Mouse (Mus musculus) heart, adult 9 months (tissue): Measurements from ENCODE around the gene Rtn1.
"Not testable (repeated sequence)": the region's sequence is repeated elsewhere in the genome, so short reads cannot be mapped to it uniquely, and the experiment has no call there.

Source experiments
- DNase-seq, 2 experiments: peaks; one replicate each; pipeline ENCODE4 v3.0.0; 2022; ENCODE audit warnings: low spot score in 2 of 2

Gene Rtn1

DNA sequence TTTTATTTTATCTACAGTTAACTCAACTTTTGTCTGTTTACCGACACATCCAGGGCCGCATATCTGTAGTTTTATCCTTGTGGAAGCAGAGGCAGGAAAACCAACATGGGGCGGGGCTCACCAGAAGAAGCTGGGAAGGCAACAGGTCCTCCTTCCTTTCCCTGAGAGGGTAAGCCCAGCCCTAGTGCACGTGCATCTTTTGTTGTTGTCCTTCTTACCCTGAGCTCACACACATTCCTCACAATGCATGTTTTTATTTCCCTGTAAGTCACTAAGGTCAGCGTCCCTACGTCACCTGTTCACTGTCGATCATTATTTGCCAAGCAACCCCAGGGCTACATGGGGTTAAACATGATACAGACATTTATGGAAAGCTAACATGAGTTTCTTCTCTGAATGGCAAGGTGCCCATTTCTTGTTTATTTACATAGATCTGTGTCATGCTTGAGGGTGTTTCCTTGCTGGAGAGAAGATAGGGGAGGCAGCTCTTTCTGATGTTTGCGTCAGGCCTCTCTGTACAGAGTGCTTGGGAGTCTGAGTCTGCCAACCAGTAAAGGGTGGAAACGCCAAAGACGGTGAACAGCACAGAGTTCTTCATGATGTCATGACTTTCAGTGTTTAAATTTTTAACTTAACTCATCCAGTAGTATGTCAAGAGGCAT lies 84.5 kb downstream of the Rtn1 start:
- no peak for DNase-seq

- DNase-seq: no peak
Observed at GRCm38 (mm10) chr12:72323778-72324177, 85.1 kb downstream of the Rtn1 start.

- no peak for DNase-seq
Observed at GRCm38 (mm10) chr12:72315732-72316465, 93.0 kb downstream of the Rtn1 start.

- no peak for DNase-seq
Observed at GRCm38 (mm10) chr12:72310818-72311217, 98.0 kb downstream of the Rtn1 start.

- no peak for DNase-seq
Observed at GRCm38 (mm10) chr12:72308506-72308905, 100.3 kb downstream of the Rtn1 start.

- DNase-seq: no peak
Observed at GRCm38 (mm10) chr12:72306281-72306680, 102.6 kb downstream of the Rtn1 start.

- no peak for DNase-seq
Observed at GRCm38 (mm10) chr12:72305421-72305820, 103.4 kb downstream of the Rtn1 start.

- DNase-seq: no peak
Observed at GRCm38 (mm10) chr12:72304985-72305384, 103.9 kb downstream of the Rtn1 start.

DNA sequence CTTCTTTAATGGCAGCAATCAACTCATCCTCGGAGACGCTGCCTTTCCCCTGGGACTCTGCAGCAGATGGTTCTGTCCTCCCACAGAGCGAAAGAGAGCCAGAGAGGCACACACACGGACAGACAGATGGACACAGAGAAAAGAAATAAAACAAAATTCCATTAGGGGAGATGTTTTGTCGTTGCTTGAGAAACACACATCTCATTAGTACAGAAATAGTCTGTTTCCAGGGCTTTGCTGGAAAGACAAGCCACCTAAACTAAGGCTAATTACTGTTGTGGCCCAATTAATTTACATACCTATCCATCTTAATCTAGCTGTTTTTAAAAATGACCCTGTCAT lies 104.5 kb downstream of the Rtn1 start:
- no peak for DNase-seq

GRCm38 (mm10) chr12:72303624-72304346 lies 105.1 kb downstream of the Rtn1 start:
- no peak for DNase-seq

GRCm38 (mm10) chr12:72301431-72301830 lies 107.4 kb downstream of the Rtn1 start:
- no peak for DNase-seq

DNA sequence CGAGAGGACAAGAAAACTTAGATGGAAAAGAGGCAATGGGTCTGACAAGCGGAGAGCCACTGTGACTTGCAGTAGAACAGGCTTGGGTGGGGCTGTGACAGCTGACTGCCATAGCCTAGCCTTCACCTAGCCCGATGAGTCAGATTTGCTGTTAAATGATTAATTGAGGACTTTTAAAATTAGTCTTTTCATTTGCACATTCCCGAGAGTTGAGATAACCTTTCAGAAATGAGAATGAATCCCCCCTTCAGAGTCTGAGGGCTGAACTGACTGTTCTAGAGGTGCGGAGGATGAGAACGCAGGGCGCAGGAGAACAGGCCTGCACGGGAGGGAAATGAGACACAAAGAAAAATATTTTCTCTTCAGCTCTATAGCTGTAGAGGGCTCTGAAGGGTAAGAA lies 107.9 kb downstream of the Rtn1 start:
- no peak for DNase-seq

GRCm38 (mm10) chr12:72298222-72298621 lies 110.6 kb downstream of the Rtn1 start:
- DNase-seq: peak; percentile 6 to 7

DNA sequence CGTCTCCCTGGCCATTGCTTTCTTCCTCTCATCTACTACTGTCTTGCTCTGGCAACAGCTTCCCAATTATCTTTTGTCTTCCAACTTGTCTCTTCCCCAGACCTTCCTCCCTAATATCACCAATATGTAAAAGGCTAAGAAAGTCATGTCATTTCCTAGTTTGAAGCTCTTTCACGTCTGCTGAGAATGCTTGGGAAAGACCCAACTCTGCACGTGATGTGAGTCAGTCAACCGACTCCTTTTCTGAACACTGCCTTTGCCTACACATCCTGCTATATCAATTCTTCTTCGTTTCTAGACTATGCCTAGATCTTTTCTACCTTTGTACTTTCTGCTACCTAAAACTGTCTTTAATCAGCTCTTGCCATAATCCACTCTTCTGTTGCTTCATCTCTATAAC lies 112.3 kb downstream of the Rtn1 start:
- no peak for DNase-seq

- not testable (repeated sequence) for DNase-seq
Observed at GRCm38 (mm10) chr12:72293185-72293584, 115.7 kb downstream of the Rtn1 start.

- DNase-seq: no peak
Observed at GRCm38 (mm10) chr12:72292566-72292965, 116.3 kb downstream of the Rtn1 start.

DNA sequence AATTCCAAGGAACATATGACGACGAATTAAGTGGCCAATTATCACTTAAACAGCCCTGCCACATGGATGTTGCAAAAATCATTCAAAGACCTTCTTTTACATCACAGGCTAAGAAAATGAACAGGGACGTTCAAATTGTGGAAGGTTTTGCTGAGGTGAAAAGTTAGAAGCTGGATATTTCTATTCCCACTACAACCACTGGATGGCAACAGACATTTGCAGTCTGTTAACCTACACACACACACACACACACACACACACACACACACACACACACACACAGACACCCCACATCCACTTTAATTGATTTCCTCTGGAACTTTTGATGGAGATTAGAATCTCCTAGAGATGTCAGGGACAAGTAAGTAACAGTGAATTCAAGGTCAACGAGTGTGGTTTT lies 117.6 kb downstream of the Rtn1 start:
- no peak for DNase-seq

DNA sequence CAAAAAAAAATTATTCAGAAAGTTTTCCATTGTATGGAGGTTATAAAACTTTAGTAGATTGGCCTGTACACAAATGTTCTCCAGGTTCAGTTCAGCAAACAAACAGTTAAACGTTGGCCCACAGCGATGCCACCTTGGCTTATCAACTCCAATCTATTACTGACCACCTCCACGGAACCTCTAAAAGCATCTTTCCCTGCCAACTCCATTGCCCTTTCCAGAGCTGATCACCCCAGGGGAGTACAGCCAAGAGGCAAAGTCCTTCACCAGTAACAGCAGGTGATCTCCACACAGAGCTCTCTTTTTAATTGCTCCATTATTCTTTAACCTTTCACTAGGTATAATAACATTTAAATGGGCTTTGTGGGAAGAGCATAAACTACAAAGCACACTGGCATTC lies 120.6 kb downstream of the Rtn1 start:
- no peak for DNase-seq

- no peak for DNase-seq
Observed at GRCm38 (mm10) chr12:72287332-72288004, 121.4 kb downstream of the Rtn1 start.

DNA sequence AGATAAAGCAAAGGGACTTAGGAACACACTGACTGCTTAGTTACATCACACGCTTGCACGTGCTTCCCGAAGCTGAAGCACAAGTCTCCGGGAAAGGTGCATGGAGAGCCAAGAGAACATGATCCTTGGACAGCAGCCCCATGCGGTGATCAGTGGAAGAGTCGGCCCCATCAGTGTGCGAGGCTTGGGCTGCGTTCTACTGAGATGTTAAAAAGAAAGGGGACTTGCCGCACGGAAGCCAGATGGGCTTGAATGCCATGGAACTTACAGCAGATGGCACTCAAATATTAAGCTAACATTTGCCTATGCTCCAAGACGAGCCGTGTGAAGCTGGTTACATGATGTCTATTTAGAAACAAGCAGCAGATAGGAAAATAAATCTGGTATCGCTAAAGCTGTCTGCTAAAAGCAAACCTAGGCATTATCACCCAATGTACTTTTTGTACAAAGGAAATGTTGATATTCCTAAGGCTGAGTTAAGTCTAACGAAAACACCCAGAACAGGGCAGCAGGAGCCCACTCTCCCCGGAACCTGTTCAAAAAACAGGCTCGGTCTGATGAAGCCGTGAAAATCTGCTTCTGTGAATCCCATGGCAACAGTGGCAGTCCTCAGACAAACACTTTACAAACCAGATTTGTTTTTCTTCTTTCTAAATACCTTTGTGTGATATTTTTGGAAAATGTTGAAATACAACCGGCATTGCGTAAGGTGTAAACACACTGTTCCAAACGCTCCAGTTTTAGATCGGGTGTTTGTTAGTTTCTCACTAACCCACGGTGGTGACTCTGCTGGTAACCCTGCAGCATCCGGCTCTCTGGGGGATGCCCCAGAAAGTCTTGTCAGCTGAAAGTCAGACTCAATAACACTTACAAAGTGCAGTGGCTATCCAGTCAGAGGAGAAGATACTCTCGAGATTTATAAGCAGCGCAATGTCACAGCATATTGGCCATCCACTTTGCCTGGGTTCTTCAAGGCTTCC lies 123.2 kb downstream of the Rtn1 start:
- DNase-seq: no peak

DNA sequence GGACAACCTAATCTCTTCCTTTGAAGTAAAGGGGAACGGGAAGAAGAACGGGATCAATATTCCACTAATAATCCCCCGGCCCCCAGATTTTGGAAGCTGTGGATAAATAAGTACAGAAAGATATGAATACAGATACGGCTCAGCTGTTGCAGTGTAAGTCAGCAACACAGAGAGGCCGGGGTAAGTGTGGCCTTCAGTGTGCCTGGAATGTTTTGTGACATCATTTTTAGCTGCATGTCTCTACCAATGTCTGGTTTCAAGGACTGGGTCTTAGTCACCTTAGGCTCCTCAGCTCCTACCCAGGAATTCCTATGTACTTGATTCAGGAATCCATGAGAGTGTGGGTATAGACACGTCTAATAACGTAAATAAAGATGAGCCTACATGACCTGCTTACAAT lies 124.3 kb downstream of the Rtn1 start:
- DNase-seq: no peak
